Mouse (Mus musculus): ENCODE results near the gene Ctnna2. TPM values are rescaled to one million over a fixed set of nuclear protein-coding genes. Genes with fewer than 3 reads are reported as not detected.

The Ctnna2 gene
- total and polyA plus RNA-seq, 2 experiments = not detected

- Histone ChIP-seq H3K79me2 (ENCODE audit: control insufficient read depth, insufficient read depth, low read length) (no peaks in the 10 kb centered on the region), H3K27me3 (ENCODE audit: control insufficient read depth, insufficient read depth, low read length) (no peaks in the 10 kb centered on the region), H3K27ac (replicated peaks; ENCODE audit: insufficient read depth, low read depth, low read length) (no peak overlapping the region), H3K4me3 (ENCODE audit: insufficient read depth, low read depth, low read length) (no peak overlapping the region), H3K36me3 (ENCODE audit: control insufficient read depth, insufficient read depth, low read length) (no peaks in the 10 kb centered on the region), H3K4me1 (ENCODE audit: control insufficient read depth, insufficient read depth, low read length) (no peaks in the 10 kb centered on the region), H3K9ac (ENCODE audit: low read depth, low read length) (no peak overlapping the region)
- TF ChIP-seq POLR2A (IDR thresholded peaks at IDR 0.05; ENCODE audit: extremely low read depth, insufficient read depth, low read length) (no peak), CTCF (IDR thresholded peaks at IDR 0.05; ENCODE audit: low read depth, low read length) (no peak)
- no peak for DNase-seq (ENCODE audit: extremely low read depth, low read depth, low spot score)
- 48% methylated on average over 4 of the region's 4 CpGs for WGBS
These were observed 803.7 kb downstream of the Ctnna2 start for GRCm38 (mm10) chr6:77175764-77176163.

- Histone ChIP-seq H3K27ac (replicated peaks; ENCODE audit: insufficient read depth, low read depth, low read length) (no peak overlapping the region), H3K4me3 (ENCODE audit: insufficient read depth, low read depth, low read length) (no peak overlapping the region), H3K9ac (ENCODE audit: low read depth, low read length) (no peak overlapping the region), H3K79me2 (ENCODE audit: control insufficient read depth, insufficient read depth, low read length) (no peaks in the 10 kb centered on the region), H3K4me1 (ENCODE audit: control insufficient read depth, insufficient read depth, low read length) (no peaks in the 10 kb centered on the region), H3K36me3 (ENCODE audit: control insufficient read depth, insufficient read depth, low read length) (no peaks in the 10 kb centered on the region), H3K27me3 (ENCODE audit: control insufficient read depth, insufficient read depth, low read length) (no peaks in the 10 kb centered on the region)
- TF ChIP-seq POLR2A (IDR thresholded peaks at IDR 0.05; ENCODE audit: extremely low read depth, insufficient read depth, low read length) = no peak
- no peak for TF ChIP-seq CTCF (IDR thresholded peaks at IDR 0.05; ENCODE audit: low read depth, low read length)
- no peak for DNase-seq (ENCODE audit: extremely low read depth, low read depth, low spot score)
- WGBS = 75% methylated on average over 5 of the region's 5 CpGs
These were observed 822.5 kb downstream of the Ctnna2 start for GRCm38 (mm10) chr6:77157028-77157427.

- Histone ChIP-seq H3K27ac (replicated peaks; ENCODE audit: insufficient read depth, low read depth, low read length) (no peak overlapping the region), H3K27me3 (ENCODE audit: control insufficient read depth, insufficient read depth, low read length) (no peaks in the 10 kb centered on the region), H3K79me2 (ENCODE audit: control insufficient read depth, insufficient read depth, low read length) (no peaks in the 10 kb centered on the region), H3K4me3 (ENCODE audit: insufficient read depth, low read depth, low read length) (no peak overlapping the region), H3K9ac (ENCODE audit: low read depth, low read length) (no peak overlapping the region), H3K4me1 (ENCODE audit: control insufficient read depth, insufficient read depth, low read length) (no peaks in the 10 kb centered on the region), H3K36me3 (ENCODE audit: control insufficient read depth, insufficient read depth, low read length) (no peaks in the 10 kb centered on the region)
- WGBS = 85% methylated on average over 4 of the region's 4 CpGs
- no peak for TF ChIP-seq CTCF (IDR thresholded peaks at IDR 0.05; ENCODE audit: low read depth, low read length)
- no peak for DNase-seq (ENCODE audit: extremely low read depth, low read depth, low spot score)
These were observed 840.1 kb downstream of the Ctnna2 start for GRCm38 (mm10) chr6:77139306-77139920.

GRCm38 (mm10) chr6:77120926-77121325, 858.6 kb downstream of the Ctnna2 start:
- DNase-seq (ENCODE audit: extremely low read depth, low read depth, low spot score) = no peak
- no peak for TF ChIP-seq CTCF (IDR thresholded peaks at IDR 0.05; ENCODE audit: low read depth, low read length)
- TF ChIP-seq POLR2A (IDR thresholded peaks at IDR 0.05; ENCODE audit: extremely low read depth, insufficient read depth, low read length) = no peak
- Histone ChIP-seq H3K27ac (replicated peaks; ENCODE audit: insufficient read depth, low read depth, low read length) (no peak overlapping the region), H3K36me3 (ENCODE audit: control insufficient read depth, insufficient read depth, low read length) (no peaks in the 10 kb centered on the region), H3K4me1 (ENCODE audit: control insufficient read depth, insufficient read depth, low read length) (no peaks in the 10 kb centered on the region), H3K79me2 (ENCODE audit: control insufficient read depth, insufficient read depth, low read length) (no peaks in the 10 kb centered on the region), H3K9ac (ENCODE audit: low read depth, low read length) (no peak overlapping the region), H3K4me3 (ENCODE audit: insufficient read depth, low read depth, low read length) (no peak overlapping the region), H3K27me3 (ENCODE audit: control insufficient read depth, insufficient read depth, low read length) (no peaks in the 10 kb centered on the region)
- WGBS = 60% methylated on average over 2 of the region's 2 CpGs

GRCm38 (mm10) chr6:77120510-77120909, 859.0 kb downstream of the Ctnna2 start:
- no peak overlapping the region for H3K4me3 ChIP-seq (ENCODE audit: insufficient read depth, low read depth, low read length)
- H3K4me1 ChIP-seq (ENCODE audit: control insufficient read depth, insufficient read depth, low read length) = no peaks in the 10 kb centered on the region
- DNase-seq (ENCODE audit: extremely low read depth, low read depth, low spot score) = no peak
- no peaks in the 10 kb centered on the region for H3K27me3 ChIP-seq (ENCODE audit: control insufficient read depth, insufficient read depth, low read length)
- TF ChIP-seq POLR2A (IDR thresholded peaks at IDR 0.05; ENCODE audit: extremely low read depth, insufficient read depth, low read length) (no peak), CTCF (IDR thresholded peaks at IDR 0.05; ENCODE audit: low read depth, low read length) (no peak)
- no peaks in the 10 kb centered on the region for H3K36me3 ChIP-seq (ENCODE audit: control insufficient read depth, insufficient read depth, low read length)
- H3K79me2 ChIP-seq (ENCODE audit: control insufficient read depth, insufficient read depth, low read length) = no peaks in the 10 kb centered on the region
- H3K27ac ChIP-seq (replicated peaks; ENCODE audit: insufficient read depth, low read depth, low read length) = no peak overlapping the region
- no peak overlapping the region for H3K9ac ChIP-seq (ENCODE audit: low read depth, low read length)
- WGBS = 77% methylated on average over 5 of the region's 5 CpGs

- TF ChIP-seq CTCF (IDR thresholded peaks at IDR 0.05; ENCODE audit: low read depth, low read length) = no peak
- TF ChIP-seq POLR2A (IDR thresholded peaks at IDR 0.05; ENCODE audit: extremely low read depth, insufficient read depth, low read length) = no peak
- DNase-seq (ENCODE audit: extremely low read depth, low read depth, low spot score) = no peak
- Histone ChIP-seq H3K9ac (ENCODE audit: low read depth, low read length) (no peak overlapping the region), H3K27me3 (ENCODE audit: control insufficient read depth, insufficient read depth, low read length) (no peaks in the 10 kb centered on the region), H3K79me2 (ENCODE audit: control insufficient read depth, insufficient read depth, low read length) (no peaks in the 10 kb centered on the region), H3K4me1 (ENCODE audit: control insufficient read depth, insufficient read depth, low read length) (no peaks in the 10 kb centered on the region), H3K36me3 (ENCODE audit: control insufficient read depth, insufficient read depth, low read length) (no peaks in the 10 kb centered on the region), H3K4me3 (ENCODE audit: insufficient read depth, low read depth, low read length) (no peak overlapping the region), H3K27ac (replicated peaks; ENCODE audit: insufficient read depth, low read depth, low read length) (no peak overlapping the region)
- WGBS = 78% methylated on average over 10 of the region's 10 CpGs
These were observed 870.2 kb downstream of the Ctnna2 start for GRCm38 (mm10) chr6:77109095-77109945.
